In genomic region chr7:143136125-143136524, GRCm38 (mm10) we compare ENCODE assay signal across 23 mouse cellular contexts. TPM values are rescaled to one million over a fixed set of nuclear protein-coding genes. Genes with fewer than 3 reads are reported as not detected.
DNase-seq lines count a peak whose midpoint lies in the region; ATAC-seq and TF ChIP-seq lines count a peak whose summit lies in the region.
"Had no signal": no experiment of that assay in that cellular context is flagged by ENCODE, and none has a peak within 500 bp of the region (broad histone marks: within the 10 kb centered on the region; RNA-seq: fewer than 3 reads in every experiment).

No protein-coding gene starts in this region.

- no peak overlapping the region for H3K4me3 ChIP-seq in heart, embryonic 16.5 days (ENCODE audit: low read length)
- no peak overlapping the region for H3K4me3 ChIP-seq in limb, embryonic 13.5 days
- no peak overlapping the region for H3K4me3 ChIP-seq in limb, embryonic 10.5 days
- no peak overlapping the region for H3K4me3 ChIP-seq in stomach, postnatal 0 days (ENCODE audit: low read depth, low read length)
- H3K4me3 ChIP-seq: embryonic facial prominence, embryonic 13.5 days; gastrocnemius, adult 2 months; heart, embryonic 12.5 days; heart, embryonic 15.5 days; hindbrain, embryonic 12.5 days; hindbrain, embryonic 15.5 days had no signal

- H3K4me1 ChIP-seq in heart, embryonic 16.5 days (ENCODE audit: control insufficient read depth, insufficient read depth, low read length): peaks cover 52% of the 10 kb centered on the region
- no peaks in the 10 kb centered on the region for H3K4me1 ChIP-seq in limb, embryonic 13.5 days
- H3K4me1 ChIP-seq in limb, embryonic 10.5 days: peaks cover 9% of the 10 kb centered on the region; the same call in 1 of the 2 replicates
- H3K4me1 ChIP-seq in stomach, postnatal 0 days (replicated peaks; ENCODE audit: control insufficient read depth, insufficient read depth): no peaks in the 10 kb centered on the region
- H3K4me1 ChIP-seq: embryonic facial prominence, embryonic 13.5 days; hindbrain, embryonic 12.5 days; hindbrain, embryonic 15.5 days had no signal

- ATAC-seq in heart, embryonic 16.5 days (replicated peaks; ENCODE audit: extremely low read depth, insufficient read depth, low FRiP score): no peak
- ATAC-seq in limb, embryonic 13.5 days (ENCODE audit: low FRiP score, low read depth): peak; percentile 54
- no peak for ATAC-seq in stomach, postnatal 0 days (ENCODE audit: low FRiP score, low TSS enrichment)
- ATAC-seq in erythroblast, adult 5-6 weeks (replicated peaks; ENCODE audit: low FRiP score, poor library complexity, severe bottlenecking): no peak
- ATAC-seq: CD4-positive, CD25-positive, alpha-beta regulatory T cell, adult 4 months; forebrain, embryonic 14.5 days; forebrain, postnatal 0 days had no signal

- no peak for TF ChIP-seq EP300 in stomach, postnatal 0 days (optimal IDR thresholded peaks at IDR 0.05)

- intact Hi-C loops in heart, postnatal 36 days (cut with DNase I): no loop called here

- H3K27ac ChIP-seq in heart, embryonic 16.5 days (ENCODE audit: low read length): peak overlapping the region; percentile 28; the same call in 1 of the 2 replicates
- no peak overlapping the region for H3K27ac ChIP-seq in limb, embryonic 13.5 days
- H3K27ac ChIP-seq in limb, embryonic 10.5 days: no peak overlapping the region
- H3K27ac ChIP-seq in stomach, postnatal 0 days (replicated peaks): no peak overlapping the region
- H3K27ac ChIP-seq: embryonic facial prominence, embryonic 13.5 days; gastrocnemius, adult 2 months; hindbrain, embryonic 12.5 days; hindbrain, embryonic 15.5 days had no signal

- no peak for DNase-seq in heart, postnatal 36 days
- no peak for DNase-seq in limb, embryonic 10.5 days (ENCODE audit: low spot score)
- no peak for DNase-seq in stomach, postnatal 0 days (ENCODE audit: low spot score)
- DNase-seq: cerebellum, adult 11 months; cerebellum, adult 2 months; cerebellum, adult 9-11 months; cerebellum, postnatal 25 days; forebrain, postnatal 0 days; gastrocnemius, adult 2 months; gastrocnemius, postnatal 14 days had no signal

- no peak overlapping the region for H3K9ac ChIP-seq in heart, embryonic 16.5 days (ENCODE audit: low read length)
- no peak overlapping the region for H3K9ac ChIP-seq in limb, embryonic 13.5 days
- peak overlapping the region; percentile 13; the same call in 1 of the 2 replicates for H3K9ac ChIP-seq in stomach, postnatal 0 days (ENCODE audit: low read length)
- H3K9ac ChIP-seq: embryonic facial prominence, embryonic 13.5 days; forebrain, postnatal 0 days; heart, embryonic 12.5 days; heart, embryonic 15.5 days; hindbrain, embryonic 12.5 days; hindbrain, embryonic 15.5 days had no signal

- no peaks in the 10 kb centered on the region for H3K36me3 ChIP-seq in heart, embryonic 16.5 days (ENCODE audit: control insufficient read depth, insufficient read depth)
- H3K36me3 ChIP-seq in limb, embryonic 13.5 days: no peaks in the 10 kb centered on the region
- no peaks in the 10 kb centered on the region for H3K36me3 ChIP-seq in limb, embryonic 10.5 days
- no peaks in the 10 kb centered on the region for H3K36me3 ChIP-seq in stomach, postnatal 0 days (ENCODE audit: control insufficient read depth, insufficient read depth, low read length)
- H3K36me3 ChIP-seq: embryonic facial prominence, embryonic 13.5 days; heart, embryonic 12.5 days; heart, embryonic 15.5 days; hindbrain, embryonic 12.5 days; hindbrain, embryonic 15.5 days had no signal

- H3K9me3 ChIP-seq in heart, embryonic 16.5 days (replicated peaks; ENCODE audit: control insufficient read depth, low read length): no peaks in the 10 kb centered on the region
- no peaks in the 10 kb centered on the region for H3K9me3 ChIP-seq in limb, embryonic 13.5 days
- no peaks in the 10 kb centered on the region for H3K9me3 ChIP-seq in limb, embryonic 10.5 days (replicated peaks)
- H3K9me3 ChIP-seq in stomach, postnatal 0 days (ENCODE audit: control insufficient read depth, low read length): no peaks in the 10 kb centered on the region
- H3K9me3 ChIP-seq: embryonic facial prominence, embryonic 13.5 days; heart, embryonic 12.5 days; heart, embryonic 15.5 days; hindbrain, embryonic 12.5 days; hindbrain, embryonic 15.5 days had no signal

- H3K4me2 ChIP-seq in heart, embryonic 16.5 days (ENCODE audit: low read depth, low read length): no peak overlapping the region
- H3K4me2 ChIP-seq in limb, embryonic 13.5 days (replicated peaks): no peak overlapping the region
- no peak overlapping the region for H3K4me2 ChIP-seq in stomach, postnatal 0 days (replicated peaks; ENCODE audit: low read depth)
- H3K4me2 ChIP-seq: embryonic facial prominence, embryonic 13.5 days; heart, embryonic 12.5 days; heart, embryonic 15.5 days; hindbrain, embryonic 12.5 days; hindbrain, embryonic 15.5 days had no signal

- no peak for TF ChIP-seq CTCF in stomach, postnatal 0 days (IDR thresholded peaks at IDR 0.05; ENCODE audit: low read depth)

- WGBS in heart, embryonic 16.5 days: 60% methylated on average over 2 of the region's 2 CpGs
- 39% methylated on average over 2 of the region's 2 CpGs for WGBS in limb, embryonic 13.5 days
- WGBS in limb, embryonic 10.5 days: 61% methylated on average over 2 of the region's 2 CpGs
- 63% methylated on average over 2 of the region's 2 CpGs for WGBS in stomach, postnatal 0 days

- no peaks in the 10 kb centered on the region for H3K27me3 ChIP-seq in heart, embryonic 16.5 days (ENCODE audit: control insufficient read depth, insufficient read depth, low read length)
- H3K27me3 ChIP-seq in limb, embryonic 13.5 days: no peaks in the 10 kb centered on the region
- no peaks in the 10 kb centered on the region for H3K27me3 ChIP-seq in limb, embryonic 10.5 days (ENCODE audit: low read depth, poor library complexity, severe bottlenecking)
- H3K27me3 ChIP-seq in stomach, postnatal 0 days (ENCODE audit: control insufficient read depth, insufficient read depth, low read length): no peaks in the 10 kb centered on the region
- H3K27me3 ChIP-seq: embryonic facial prominence, embryonic 13.5 days; heart, embryonic 12.5 days; heart, embryonic 15.5 days; hindbrain, embryonic 12.5 days; hindbrain, embryonic 15.5 days had no signal

RNA-seq across cellular contexts. Expression of gene Kcnq1, which starts 30.0 kb away (rescaled TPM):
- 34.6 and 34.9 TPM in 2 replicates for polyA plus RNA-seq in heart, embryonic 16.5 days (2015; fragmentation: Nextera tagmentation; extraction: Ambion mirVana)
- total RNA-seq in heart, postnatal 36 days (2021): 10 to 100 TPM; 34.3 to 37.1 TPM
- 0.61 and 0.87 TPM in 2 replicates for polyA plus RNA-seq in limb, embryonic 13.5 days (2015; fragmentation: Nextera tagmentation; extraction: Ambion mirVana)
- 0.94 and 1.0 TPM in 2 replicates for polyA plus RNA-seq in limb, embryonic 10.5 days (2016; fragmentation: Nextera tagmentation; extraction: Ambion mirVana)
- 17.8 and 21.2 TPM in 2 replicates for polyA plus RNA-seq in stomach, postnatal 0 days (2015; fragmentation: Nextera tagmentation; extraction: Ambion mirVana)
- not detected in 2 replicates for total RNA-seq in erythroblast, adult 5-6 weeks (2015; ENCODE audit: low replicate concordance)
- not detected in 2 replicates for total RNA-seq in erythroblast, adult 5-6 weeks (2017; ENCODE audit: low replicate concordance)
- total RNA-seq: common myeloid progenitor, adult 5-6 weeks; hematopoietic stem cell, adult 5-6 weeks had no signal
- polyA plus RNA-seq: C2C12; CD4-positive, CD25-positive, alpha-beta regulatory T cell, adult 4 months had no signal

RNA-seq across cellular contexts. Expression of gene Trpm5, which starts 41.7 kb away (rescaled TPM):
- polyA plus RNA-seq in heart, embryonic 16.5 days (2015; fragmentation: Nextera tagmentation; extraction: Ambion mirVana): 3.1 and 3.7 TPM in 2 replicates
- not detected for total RNA-seq in heart, postnatal 36 days (2021)
- 20.9 and 22.1 TPM in 2 replicates for polyA plus RNA-seq in limb, embryonic 13.5 days (2015; fragmentation: Nextera tagmentation; extraction: Ambion mirVana)
- 0.88 and 1.9 TPM in 2 replicates for polyA plus RNA-seq in limb, embryonic 10.5 days (2016; fragmentation: Nextera tagmentation; extraction: Ambion mirVana)
- 2.0 and 3.3 TPM in 2 replicates for polyA plus RNA-seq in stomach, postnatal 0 days (2015; fragmentation: Nextera tagmentation; extraction: Ambion mirVana)
- total RNA-seq in erythroblast, adult 5-6 weeks (2015; ENCODE audit: low replicate concordance): not detected in 2 replicates
- not detected in 2 replicates for total RNA-seq in erythroblast, adult 5-6 weeks (2017; ENCODE audit: low replicate concordance)
- total RNA-seq: common myeloid progenitor, adult 5-6 weeks; gastrocnemius, adult 2 months had no signal
- polyA plus RNA-seq: CD4-positive, CD25-positive, alpha-beta regulatory T cell, adult 4 months had no signal
